Mouse (Mus musculus): ENCODE results near the gene Idua. TPM values are rescaled to one million over a fixed set of nuclear protein-coding genes. Genes with fewer than 3 reads are reported as not detected.

Idua gene
- total RNA-seq, 2 experiments from 2014 or later, result 18.1 to 21.4 TPM

- no peak for DNase-seq
These were observed 5.6 kb upstream of the Idua start for GRCm38 (mm10) chr5:108654444-108654990.

- no peak for DNase-seq
These were observed 4.8 kb upstream of the Idua start for GRCm38 (mm10) chr5:108655381-108655780.

GRCm38 (mm10) chr5:108655891-108656650, 4.1 kb upstream of the Idua start:
- no peak for DNase-seq

- DNase-seq, result no peak
These were observed 2.7 kb upstream of the Idua start for GRCm38 (mm10) chr5:108657406-108657805.

- DNase-seq, result no peak
These were observed 1.5 kb upstream of the Idua start for GRCm38 (mm10) chr5:108658611-108659010.

GRCm38 (mm10) chr5:108660632-108661268, 619 bp downstream of the Idua start:
- DNase-seq, result peak; percentile 96 to 97

GRCm38 (mm10) chr5:108662772-108663171, 2.6 kb downstream of the Idua start:
- no peak for DNase-seq

GRCm38 (mm10) chr5:108665066-108665465, 4.9 kb downstream of the Idua start:
- DNase-seq, result no peak

GRCm38 (mm10) chr5:108667370-108667769, 7.2 kb downstream of the Idua start:
- DNase-seq, result no peak

GRCm38 (mm10) chr5:108668387-108668932, 8.3 kb downstream of the Idua start:
- no peak for DNase-seq

GRCm38 (mm10) chr5:108668977-108669936, 9.1 kb downstream of the Idua start, which contains the start of gene Dgkq:
Gene Dgkq (minus strand): TSS chr5:108669672.
- DNase-seq, result peak; percentile 95 to 96

- DNase-seq, result no peak
These were observed 9.9 kb downstream of the Idua start for GRCm38 (mm10) chr5:108669986-108670385.

GRCm38 (mm10) chr5:108670785-108671184, 10.7 kb downstream of the Idua start:
- peak; percentile 37 to 57 for DNase-seq

GRCm38 (mm10) chr5:108671757-108672156, 11.6 kb downstream of the Idua start:
- DNase-seq, result no peak

- DNase-seq, result no peak
These were observed 14.5 kb downstream of the Idua start for GRCm38 (mm10) chr5:108674624-108675023.

- DNase-seq, result no peak
These were observed 15.2 kb downstream of the Idua start, which contains the start of gene Slc26a1 for GRCm38 (mm10) chr5:108675251-108675816. Gene Slc26a1 (minus strand): TSS chr5:108675569.

- no peak for DNase-seq
These were observed 16.8 kb downstream of the Idua start for GRCm38 (mm10) chr5:108676772-108677498.

GRCm38 (mm10) chr5:108677605-108678295, 17.6 kb downstream of the Idua start:
- peak; percentile 42 to 43 for DNase-seq

GRCm38 (mm10) chr5:108678296-108678854, 18.2 kb downstream of the Idua start:
- DNase-seq, result no peak

- no peak for DNase-seq
These were observed 19.8 kb downstream of the Idua start for GRCm38 (mm10) chr5:108679909-108680308.
